ENCODE assay signal across 18 mouse cellular contexts in the genomic region with DNA sequence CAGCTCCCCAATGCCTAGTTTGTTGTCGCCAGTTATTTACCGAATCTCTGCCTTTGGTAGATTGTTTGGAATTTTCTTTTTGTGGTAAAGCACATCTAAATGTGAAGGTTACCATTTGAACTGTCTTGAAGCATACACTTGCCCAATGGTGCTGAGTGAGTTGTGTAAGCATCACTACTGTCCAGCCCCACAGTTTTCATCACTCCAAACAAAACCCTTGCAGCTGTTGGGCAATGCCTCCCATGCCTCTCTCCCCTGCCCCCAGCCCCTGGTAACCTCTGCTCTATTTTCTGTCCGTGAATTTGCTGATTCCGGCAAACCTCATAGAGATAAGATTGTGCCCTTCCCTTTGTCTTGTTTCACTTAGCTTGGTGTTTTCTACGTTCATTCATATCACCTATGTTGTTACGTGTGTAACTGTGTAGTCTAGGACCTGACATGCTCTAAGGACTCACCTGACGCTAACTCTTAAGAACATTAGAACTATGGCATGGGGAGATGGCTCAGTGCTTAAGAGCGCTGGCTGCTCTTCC. TPM values are rescaled to one million over a fixed set of nuclear protein-coding genes. Genes with fewer than 3 reads are reported as not detected.
A peak's percentile ranks its signal among the peaks of the same experiment; 100 is the strongest.
DNase-seq lines count a peak whose midpoint lies in the region; ATAC-seq lines count a peak whose summit lies in the region.
"Had no signal": no experiment of that assay in that cellular context is flagged by ENCODE, and none has a peak within 500 bp of the region (broad histone marks: within the 10 kb centered on the region; RNA-seq: fewer than 3 reads in every experiment).

No protein-coding gene starts in this region.

- peak overlapping the region; percentile 58 for H3K27ac ChIP-seq in liver, embryonic 12.5 days
- H3K27ac ChIP-seq: forebrain, embryonic 13.5 days; heart, embryonic 15.5 days; hindbrain, embryonic 15.5 days; left cerebral cortex, adult 2 months; limb, embryonic 12.5 days; midbrain, embryonic 13.5 days had no signal

- WGBS in liver, embryonic 12.5 days (ENCODE audit: insufficient replicate concordance) = 60% methylated on average over 8 of the region's 8 CpGs

- H3K4me2 ChIP-seq in liver, embryonic 12.5 days = no peak overlapping the region
- H3K4me2 ChIP-seq: forebrain, embryonic 13.5 days; heart, embryonic 15.5 days; hindbrain, embryonic 15.5 days; limb, embryonic 12.5 days; midbrain, embryonic 13.5 days had no signal

- no peaks in the 10 kb centered on the region for H3K27me3 ChIP-seq in liver, embryonic 12.5 days (replicated peaks)
- H3K27me3 ChIP-seq: forebrain, embryonic 13.5 days; heart, embryonic 15.5 days; hindbrain, embryonic 15.5 days; Patski had no signal

- peaks cover 13% of the 10 kb centered on the region; the same call in 1 of the 2 replicates for H3K36me3 ChIP-seq in liver, embryonic 12.5 days
- H3K36me3 ChIP-seq: heart, embryonic 15.5 days; hindbrain, embryonic 15.5 days; limb, embryonic 12.5 days; midbrain, embryonic 13.5 days had no signal

- ATAC-seq in liver, embryonic 12.5 days = peak; percentile 49
- ATAC-seq: forebrain, embryonic 13.5 days; midbrain, embryonic 13.5 days; Patski had no signal

- no peak overlapping the region for H3K9ac ChIP-seq in liver, embryonic 12.5 days
- H3K9ac ChIP-seq: forebrain, embryonic 13.5 days; heart, embryonic 15.5 days; hindbrain, embryonic 15.5 days; limb, embryonic 12.5 days; midbrain, embryonic 13.5 days had no signal

- DNase-seq in adrenal gland, adult (ENCODE audit: inconsistent age in 2 of 2, low spot score in 1 of 2) = peak; percentile 14 to 73
- no peak for DNase-seq in adrenal gland, postnatal 25 days
- DNase-seq in kidney, adult 18-20 months = peak; percentile 2
- no peak for DNase-seq in kidney, postnatal 36 days
- peak; percentile 70 for DNase-seq in adipocyte (ENCODE audit: low spot score)
- no peak for DNase-seq in urinary bladder, postnatal 14 days (ENCODE audit: low spot score)
- no peak for DNase-seq in embryo, embryonic 9.5 days (ENCODE audit: extremely low spot score)
- DNase-seq: gastrocnemius, postnatal 36 days; right cerebral cortex, postnatal 4 days; thymus, postnatal 36 days had no signal

- H3K4me3 ChIP-seq in liver, embryonic 12.5 days = no peak overlapping the region
- H3K4me3 ChIP-seq: forebrain, embryonic 13.5 days; heart, embryonic 15.5 days; hindbrain, embryonic 15.5 days; left cerebral cortex, adult 2 months; limb, embryonic 12.5 days; midbrain, embryonic 13.5 days had no signal

- peaks cover 60% of the 10 kb centered on the region for H3K4me1 ChIP-seq in liver, embryonic 12.5 days

- no peaks in the 10 kb centered on the region for H3K9me3 ChIP-seq in liver, embryonic 12.5 days (replicated peaks)
- H3K9me3 ChIP-seq: forebrain, embryonic 13.5 days; heart, embryonic 15.5 days; hindbrain, embryonic 15.5 days; limb, embryonic 12.5 days; midbrain, embryonic 13.5 days had no signal

RNA-seq across cellular contexts. Expression of a gene that starts 14.2 kb away (rescaled TPM):
- 295 and 361 TPM in 2 replicates for total RNA-seq in adrenal gland, postnatal 25 days (2021)
- 42.5 and 44.1 TPM in 2 replicates for polyA plus RNA-seq in liver, embryonic 12.5 days (2016; fragmentation: Nextera tagmentation; extraction: Ambion mirVana)

Comparison
In these comparisons a context has a peak if more than half of its experiments do, and no peak if none do; other contexts are left out.
1. DNase-seq: peak in adrenal gland, adult (2 of 2), kidney, adult 18-20 months (single experiment) and adipocyte (single experiment); none in adrenal gland, postnatal 25 days (single experiment), kidney, postnatal 36 days (0 of 2), urinary bladder, postnatal 14 days (single experiment) and embryo, embryonic 9.5 days (single experiment).